Mouse (Mus musculus) layer of hippocampus, postnatal 10 days (tissue): ENCODE results near the gene Lhfpl4. TPM values are rescaled to one million over a fixed set of nuclear protein-coding genes. Genes with fewer than 3 reads are reported as not detected.

ENCODE experiments used
- DNase-seq, 2 experiments: peaks; one replicate each; pipeline ENCODE4 v3.0.0; 2021; ENCODE audit warnings: low spot score in 2 of 2
- total RNA-seq, 2 experiments: library from RNA; stranded (reverse); gene quantifications; 2 replicates each; pipeline ENCODE4 v1.2.3; 2021

Gene Lhfpl4
- total RNA-seq, 2 experiments from 2014 or later, result 93.2 to 95.1 TPM

- no peak for DNase-seq
Measured at GRCm38 (mm10) chr6:113169852-113170251, 25.3 kb downstream of the Lhfpl4 start.

GRCm38 (mm10) chr6:113168316-113168975 is 26.7 kb downstream of the Lhfpl4 start:
- no peak for DNase-seq

- DNase-seq, result peak; percentile 39 to 56
Measured at GRCm38 (mm10) chr6:113166661-113167251, 28.4 kb downstream of the Lhfpl4 start.

- DNase-seq, result no peak
Measured at GRCm38 (mm10) chr6:113163513-113163912, 31.7 kb downstream of the Lhfpl4 start.

- DNase-seq, result no peak
Measured at GRCm38 (mm10) chr6:113161982-113162381, 33.2 kb downstream of the Lhfpl4 start.

- no peak for DNase-seq
Measured at GRCm38 (mm10) chr6:113160106-113160505, 35.1 kb downstream of the Lhfpl4 start.

- no peak for DNase-seq
Measured at GRCm38 (mm10) chr6:113156064-113156463, 39.1 kb downstream of the Lhfpl4 start.

- no peak for DNase-seq
Measured at GRCm38 (mm10) chr6:113154886-113155285, 40.3 kb downstream of the Lhfpl4 start.

- DNase-seq, result no peak
Measured at GRCm38 (mm10) chr6:113154071-113154470, 41.1 kb downstream of the Lhfpl4 start.

- no peak for DNase-seq
Measured at GRCm38 (mm10) chr6:113145249-113145648, 49.9 kb downstream of the Lhfpl4 start.

- no peak for DNase-seq
Measured at GRCm38 (mm10) chr6:113144764-113145163, 50.4 kb downstream of the Lhfpl4 start.

GRCm38 (mm10) chr6:113141389-113142094 is 53.6 kb downstream of the Lhfpl4 start:
- DNase-seq, result no peak

- DNase-seq, result no peak
Measured at GRCm38 (mm10) chr6:113133360-113133759, 61.8 kb downstream of the Lhfpl4 start.

GRCm38 (mm10) chr6:113120806-113121205 is 74.4 kb downstream of the Lhfpl4 start:
- DNase-seq, result no peak

Other genes with a start within 250 kb of the Lhfpl4 start
- gene Srgap3, start 248.1 kb downstream of the Lhfpl4 start, total RNA-seq, result 100 to 1,000 TPM; 256 to 268 TPM
- gene Thumpd3, start 149.2 kb downstream of the Lhfpl4 start, total RNA-seq, result 10 to 100 TPM; 38.5 to 41.6 TPM
- 100 to 1,000 TPM; 130 TPM for gene Setd5, start 118.0 kb downstream of the Lhfpl4 start, total RNA-seq
- gene Mtmr14, start 42.5 kb upstream of the Lhfpl4 start, total RNA-seq, result 10 to 100 TPM; 18.1 to 20.6 TPM
- gene Cpne9, start 86.9 kb upstream of the Lhfpl4 start, total RNA-seq, result 1 to 10 TPM; 7.1 to 8.1 TPM
- gene Brpf1, start 111.8 kb upstream of the Lhfpl4 start, total RNA-seq, result 10 to 100 TPM; 28.3 to 28.6 TPM
- 1 to 10 TPM; 6.7 to 8.0 TPM for gene Ogg1, start 131.6 kb upstream of the Lhfpl4 start, total RNA-seq
- gene Camk1, start 148.6 kb upstream of the Lhfpl4 start, total RNA-seq, result 10 to 100 TPM; 59.5 to 64.3 TPM
- gene Tada3, start 182.5 kb upstream of the Lhfpl4 start, total RNA-seq, result 10 to 100 TPM; 51.0 to 58.4 TPM
- 100 to 1,000 TPM; 324 to 337 TPM for gene Arpc4, start 182.7 kb upstream of the Lhfpl4 start, total RNA-seq
- 10 to 100 TPM; 11.2 to 13.2 TPM for gene Ttll3, start 193.9 kb upstream of the Lhfpl4 start, total RNA-seq
- 10 to 100 TPM; 21.3 to 26.9 TPM for gene Rpusd3, start 224.0 kb upstream of the Lhfpl4 start, total RNA-seq
- not detected for gene Cidec, start 240.4 kb upstream of the Lhfpl4 start, total RNA-seq
- gene Jagn1, start 247.2 kb upstream of the Lhfpl4 start, total RNA-seq, result 10 to 100 TPM; 42.9 to 44.1 TPM